22 mouse cellular contexts compared by ENCODE assay signal in the genomic region with DNA sequence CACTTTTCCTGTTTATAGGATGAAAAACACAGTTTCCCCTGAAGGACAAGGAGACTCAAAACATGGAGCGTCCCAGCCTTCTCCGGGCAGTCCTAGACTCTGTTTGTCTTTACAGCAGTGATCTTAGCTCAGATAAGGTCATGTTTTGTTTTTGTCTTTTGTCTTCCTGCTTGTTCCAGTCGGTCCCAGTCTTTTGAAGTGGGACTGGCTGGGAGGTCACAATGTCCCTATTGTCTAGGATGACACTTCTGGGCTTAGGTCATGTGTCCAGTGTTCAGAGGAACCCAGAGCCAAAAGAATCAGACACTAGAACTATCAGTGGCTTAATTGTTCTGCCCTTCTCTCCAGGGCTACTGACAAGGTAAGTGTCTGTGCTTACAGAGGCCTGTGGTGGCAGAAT. TPM values are rescaled to one million over a fixed set of nuclear protein-coding genes. Genes with fewer than 3 reads are reported as not detected.
A peak's percentile ranks its signal among the peaks of the same experiment; 100 is the strongest.
DNase-seq lines count a peak whose midpoint lies in the region; ATAC-seq lines count a peak whose summit lies in the region.
"Had no signal": no experiment of that assay in that cellular context is flagged by ENCODE, and none has a peak within 500 bp of the region (broad histone marks: within the 10 kb centered on the region; RNA-seq: fewer than 3 reads in every experiment).

No protein-coding gene starts in this region.

- peaks cover 16% of the 10 kb centered on the region for H3K4me1 ChIP-seq in hindbrain, embryonic 10.5 days (replicated peaks)
- no peaks in the 10 kb centered on the region for H3K4me1 ChIP-seq in hindbrain, embryonic 16.5 days (ENCODE audit: control insufficient read depth, insufficient read depth, low read depth, low read length)
- H3K4me1 ChIP-seq: embryonic facial prominence, embryonic 15.5 days; limb, embryonic 12.5 days; liver, embryonic 13.5 days; neural tube, embryonic 12.5 days had no signal

- no peak overlapping the region for H3K4me3 ChIP-seq in hindbrain, embryonic 10.5 days
- H3K4me3 ChIP-seq in hindbrain, embryonic 16.5 days (ENCODE audit: low read length), result no peak overlapping the region
- H3K4me3 ChIP-seq: embryonic facial prominence, embryonic 15.5 days; forebrain, embryonic 10.5 days; limb, embryonic 12.5 days; liver, embryonic 13.5 days; midbrain, embryonic 10.5 days; neural tube, embryonic 12.5 days had no signal

- H3K36me3 ChIP-seq in hindbrain, embryonic 10.5 days, result peaks cover 2% of the 10 kb centered on the region
- no peaks in the 10 kb centered on the region for H3K36me3 ChIP-seq in hindbrain, embryonic 16.5 days (ENCODE audit: control insufficient read depth, insufficient read depth, low read length)
- H3K36me3 ChIP-seq: embryonic facial prominence, embryonic 15.5 days; G1E; limb, embryonic 12.5 days; liver, embryonic 13.5 days; neural tube, embryonic 12.5 days had no signal

- no peak overlapping the region for H3K9ac ChIP-seq in hindbrain, embryonic 16.5 days (ENCODE audit: low read depth, low read length)
- H3K9ac ChIP-seq: embryonic facial prominence, embryonic 15.5 days; hindbrain, embryonic 14.5 days; limb, embryonic 12.5 days; liver, embryonic 13.5 days; neural tube, embryonic 12.5 days had no signal

- peaks cover 6% of the 10 kb centered on the region; the same call in 1 of the 2 replicates for H3K27me3 ChIP-seq in hindbrain, embryonic 10.5 days (ENCODE audit: insufficient read depth, poor library complexity, severe bottlenecking)
- H3K27me3 ChIP-seq in hindbrain, embryonic 16.5 days (replicated peaks; ENCODE audit: control insufficient read depth, insufficient read depth, low read length), result no peaks in the 10 kb centered on the region
- H3K27me3 ChIP-seq: embryonic facial prominence, embryonic 15.5 days; limb, embryonic 12.5 days; neural tube, embryonic 12.5 days had no signal

- H3K27ac ChIP-seq in hindbrain, embryonic 10.5 days, result peak overlapping the region; percentile 29; the same call in 1 of the 2 replicates
- H3K27ac ChIP-seq in hindbrain, embryonic 16.5 days (ENCODE audit: low read depth, low read length), result no peak overlapping the region
- H3K27ac ChIP-seq: embryonic facial prominence, embryonic 15.5 days; forebrain, embryonic 10.5 days; hindbrain, embryonic 14.5 days; limb, embryonic 12.5 days; liver, embryonic 13.5 days; midbrain, embryonic 10.5 days; neural tube, embryonic 12.5 days had no signal

- DNase-seq in hindbrain, embryonic 10.5 days (ENCODE audit: low spot score), result no peak
- peak; percentile 36 for DNase-seq in retina, postnatal 1 day
- DNase-seq in retina, embryonic 14.5 days (ENCODE audit: low spot score), result no peak
- DNase-seq in embryo, embryonic 9.5 days (ENCODE audit: extremely low spot score), result peak; percentile 15
- no peak for DNase-seq in kidney, adult 18-20 months
- no peak for DNase-seq in adrenal gland, postnatal 25 days
- DNase-seq: adrenal gland, adult 8-10 months; cerebellum, adult 11-12 months; gastrocnemius, postnatal 14 days; kidney, postnatal 10 days; liver, embryonic 13.5 days; right cerebral cortex, postnatal 4 days; thymus, postnatal 25 days had no signal

- no peak for ATAC-seq in hindbrain, embryonic 16.5 days
- ATAC-seq: intestine, postnatal 0 days had no signal

- WGBS in hindbrain, embryonic 10.5 days, result 11% methylated on average over 3 of the region's 3 CpGs
- WGBS in hindbrain, embryonic 16.5 days, result 9% methylated on average over 3 of the region's 3 CpGs

- no peaks in the 10 kb centered on the region for H3K9me3 ChIP-seq in hindbrain, embryonic 10.5 days
- H3K9me3 ChIP-seq in hindbrain, embryonic 16.5 days (ENCODE audit: control insufficient read depth, low read length), result no peaks in the 10 kb centered on the region
- H3K9me3 ChIP-seq: embryonic facial prominence, embryonic 15.5 days; forebrain, embryonic 10.5 days; G1E; limb, embryonic 12.5 days; liver, embryonic 13.5 days; midbrain, embryonic 10.5 days; neural tube, embryonic 12.5 days had no signal

- no peak overlapping the region for H3K4me2 ChIP-seq in hindbrain, embryonic 16.5 days (ENCODE audit: low read length)
- H3K4me2 ChIP-seq: embryonic facial prominence, embryonic 15.5 days; hindbrain, embryonic 14.5 days; limb, embryonic 12.5 days; liver, embryonic 13.5 days; neural tube, embryonic 12.5 days had no signal

RNA-seq across cellular contexts. Expression of a gene that starts 6.4 kb away (rescaled TPM):
- 6.7 TPM in 2 replicates for polyA plus RNA-seq in hindbrain, embryonic 10.5 days (2016; fragmentation: Nextera tagmentation; extraction: Ambion mirVana)
- polyA plus RNA-seq in hindbrain, embryonic 16.5 days (2015; fragmentation: Nextera tagmentation; extraction: Ambion mirVana), result 1.5 and 2.3 TPM in 2 replicates
- total RNA-seq in adrenal gland, postnatal 25 days (2021), result 1.8 and 2.1 TPM in 2 replicates

RNA-seq across cellular contexts. Expression of a gene that starts 27.9 kb away (rescaled TPM):
- polyA plus RNA-seq in hindbrain, embryonic 10.5 days (2016; fragmentation: Nextera tagmentation; extraction: Ambion mirVana), result 4.5 and 7.3 TPM in 2 replicates
- polyA plus RNA-seq in hindbrain, embryonic 16.5 days (2015; fragmentation: Nextera tagmentation; extraction: Ambion mirVana), result 71.2 and 73.3 TPM in 2 replicates
- total RNA-seq in adrenal gland, postnatal 25 days (2021), result 5.2 and 9.0 TPM in 2 replicates

RNA-seq across cellular contexts. Expression of a gene that starts 54.1 kb away (rescaled TPM):
- 28.6 and 32.4 TPM in 2 replicates for polyA plus RNA-seq in hindbrain, embryonic 10.5 days (2016; fragmentation: Nextera tagmentation; extraction: Ambion mirVana)
- polyA plus RNA-seq in hindbrain, embryonic 16.5 days (2015; fragmentation: Nextera tagmentation; extraction: Ambion mirVana), result 20.2 and 20.7 TPM in 2 replicates
- 10.6 and 12.2 TPM in 2 replicates for total RNA-seq in adrenal gland, postnatal 25 days (2021)

Comparison
In these comparisons a context has a peak if more than half of its experiments do, and no peak if none do; other contexts are left out.
1. DNase-seq: peak in retina, postnatal 1 day (single experiment) and embryo, embryonic 9.5 days (single experiment); none in hindbrain, embryonic 10.5 days (single experiment), retina, embryonic 14.5 days (single experiment), kidney, adult 18-20 months (single experiment) and adrenal gland, postnatal 25 days (single experiment).